Mouse (Mus musculus) forebrain, embryonic 11.5 days (tissue): ENCODE results near the gene Tecpr2. TPM values are rescaled to one million over a fixed set of nuclear protein-coding genes. Genes with fewer than 3 reads are reported as not detected.
A peak's percentile ranks its signal among the peaks of the same experiment; 100 is the strongest.

Source experiments
- ATAC-seq: fragments of 200-750 bp; cut with Nextera tagmentation; replicated peaks from 2 replicates; pipeline ENCODE4 v1.8.0; 2017; ENCODE audit warnings: moderate TSS enrichment; ENCODE audit not compliant: low FRiP score
- DNase-seq: peaks from one replicate; pipeline ENCODE4 v3.0.0-alpha.2; 2017; ENCODE audit warnings: low spot score
- H3K27ac ChIP-seq: fragments of 300-500 bp; sonication (generic); 2 replicates; pipeline ENCODE4 v1.5.1; 2014; ENCODE audit warnings: low read depth, low read length
- H3K27me3 ChIP-seq: fragments of 300-500 bp; sonication (generic); 2 replicates; pipeline ENCODE4 v1.6.1; 2014; ENCODE audit warnings: mild to moderate bottlenecking, low read length, mixed read lengths; ENCODE audit not compliant: control insufficient read depth, insufficient read depth
- H3K36me3 ChIP-seq: fragments of 300-500 bp; sonication (generic); 2 replicates; pipeline ENCODE4 v1.6.1; 2014; ENCODE audit warnings: mild to moderate bottlenecking, low read length, moderate library complexity, mixed read lengths; ENCODE audit not compliant: control insufficient read depth, insufficient read depth
- H3K4me1 ChIP-seq: fragments of 300-500 bp; sonication (generic); replicated peaks from 2 replicates; pipeline ENCODE4 v1.6.1; 2014; ENCODE audit warnings: low read length, mixed read lengths; ENCODE audit not compliant: control insufficient read depth, insufficient read depth
- H3K4me2 ChIP-seq: fragments of 300-500 bp; sonication (generic); 2 replicates; pipeline ENCODE4 v1.6.1; 2014; ENCODE audit warnings: low read depth, mild to moderate bottlenecking, low read length, moderate library complexity, mixed read lengths; ENCODE audit not compliant: severe bottlenecking
- H3K4me3 ChIP-seq: fragments of 300-500 bp; sonication (generic); 2 replicates; pipeline ENCODE4 v1.5.1; 2014; ENCODE audit warnings: low read depth, low read length
- H3K9ac ChIP-seq: fragments of 300-500 bp; sonication (generic); 2 replicates; pipeline ENCODE4 v1.6.1; 2014; ENCODE audit warnings: low read length
- H3K9me3 ChIP-seq: fragments of 300-500 bp; sonication (generic); 2 replicates; pipeline ENCODE4 v1.6.1; 2016; ENCODE audit warnings: low read length, mixed read lengths; ENCODE audit not compliant: control insufficient read depth
- WGBS: fragments of 180-500 bp; shearing (Covaris S2); extraction: QIAGEN DNeasy Blood & Tissue Kit; methylation state at CpG from one replicate; pipeline ENCODE4 v1.1.7; 2014; 5-methylcytosine and 5-hydroxymethylcytosine counted together
- polyA plus RNA-seq: library from polyadenylated mRNA; unstranded; fragments of >200 nt; fragmentation: Nextera tagmentation; extraction: Ambion mirVana; gene quantifications from 2 replicates; pipeline ENCODE4 v1.2.1, GENCODE M21; 2014

Gene Tecpr2
- polyA plus RNA-seq = 6.0 and 6.6 TPM in 2 replicates

DNA sequence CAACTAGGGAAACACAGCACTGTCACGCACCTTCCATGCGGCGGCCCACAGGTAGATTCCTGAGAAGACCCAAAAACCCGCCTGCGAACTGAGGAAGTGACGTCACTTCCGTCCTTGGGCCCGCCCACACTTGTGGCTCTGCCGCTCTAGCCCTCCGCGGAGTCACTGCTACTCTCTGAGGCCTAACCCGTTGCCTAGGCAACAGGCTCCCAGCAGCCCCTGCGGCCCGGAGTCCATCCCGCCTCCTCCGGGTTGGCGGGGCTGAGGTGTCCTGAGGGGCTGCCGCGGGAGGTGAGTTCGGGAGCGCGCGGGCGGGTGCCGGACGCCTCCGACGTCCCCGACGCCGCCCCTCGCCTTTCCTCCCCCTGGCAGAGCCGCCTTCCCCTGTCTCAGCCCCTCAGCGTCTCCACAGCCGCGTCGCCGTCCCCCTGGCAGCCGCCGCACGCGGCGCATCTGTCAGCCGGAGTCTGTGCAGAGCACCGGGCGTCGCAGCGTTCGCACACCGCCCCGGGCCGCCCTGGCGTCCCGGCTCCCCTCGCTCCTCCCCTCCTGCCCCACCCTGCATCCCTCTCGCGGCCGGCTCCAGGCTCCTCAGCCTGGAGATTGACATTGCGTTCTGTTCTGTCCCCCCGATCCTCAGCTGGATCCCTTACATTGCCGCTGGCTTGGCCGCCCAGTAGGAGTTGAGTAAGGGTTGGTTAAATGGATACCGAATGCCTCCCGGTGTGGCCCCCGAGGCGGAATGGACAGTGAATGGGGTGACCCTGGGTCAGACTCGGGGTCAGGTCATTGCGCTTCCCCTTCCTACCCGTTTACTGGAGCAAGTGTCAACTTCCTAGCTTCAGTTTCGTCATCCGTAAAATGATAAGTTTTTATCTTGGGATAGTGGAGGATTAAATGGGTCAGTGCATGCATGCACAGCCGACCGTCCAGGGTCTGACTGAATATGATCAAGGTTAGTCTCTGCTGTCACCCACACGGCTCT lies at the start of gene Tecpr2, which contains the start of gene Cinp:
TSS of gene Tecpr2 (plus strand) at position 229 of the 985 bp plus-strand sequence.
TSS of gene Cinp (minus strand) at position 110 of the 985 bp plus-strand sequence.
- Histone ChIP-seq H3K4me2 (peak within 1 kb of the TSS; percentile 96), H3K36me3 (no peaks in the 10 kb centered on the region), H3K4me3 (peak within 1 kb of the TSS; percentile 84), H3K4me1 (peaks cover 5% of the 10 kb centered on the region; the same call in 1 of the 2 replicates), H3K9me3 (no peaks in the 10 kb centered on the region), H3K9ac (peak within 1 kb of the TSS; percentile 84), H3K27ac (peak within 1 kb of the TSS; percentile 80), H3K27me3 (no peaks in the 10 kb centered on the region)
- DNase-seq = peak; percentile 98
- WGBS = under 1% methylated on average over 72 of the region's 74 CpGs
- ATAC-seq = peak; percentile 99

DNA sequence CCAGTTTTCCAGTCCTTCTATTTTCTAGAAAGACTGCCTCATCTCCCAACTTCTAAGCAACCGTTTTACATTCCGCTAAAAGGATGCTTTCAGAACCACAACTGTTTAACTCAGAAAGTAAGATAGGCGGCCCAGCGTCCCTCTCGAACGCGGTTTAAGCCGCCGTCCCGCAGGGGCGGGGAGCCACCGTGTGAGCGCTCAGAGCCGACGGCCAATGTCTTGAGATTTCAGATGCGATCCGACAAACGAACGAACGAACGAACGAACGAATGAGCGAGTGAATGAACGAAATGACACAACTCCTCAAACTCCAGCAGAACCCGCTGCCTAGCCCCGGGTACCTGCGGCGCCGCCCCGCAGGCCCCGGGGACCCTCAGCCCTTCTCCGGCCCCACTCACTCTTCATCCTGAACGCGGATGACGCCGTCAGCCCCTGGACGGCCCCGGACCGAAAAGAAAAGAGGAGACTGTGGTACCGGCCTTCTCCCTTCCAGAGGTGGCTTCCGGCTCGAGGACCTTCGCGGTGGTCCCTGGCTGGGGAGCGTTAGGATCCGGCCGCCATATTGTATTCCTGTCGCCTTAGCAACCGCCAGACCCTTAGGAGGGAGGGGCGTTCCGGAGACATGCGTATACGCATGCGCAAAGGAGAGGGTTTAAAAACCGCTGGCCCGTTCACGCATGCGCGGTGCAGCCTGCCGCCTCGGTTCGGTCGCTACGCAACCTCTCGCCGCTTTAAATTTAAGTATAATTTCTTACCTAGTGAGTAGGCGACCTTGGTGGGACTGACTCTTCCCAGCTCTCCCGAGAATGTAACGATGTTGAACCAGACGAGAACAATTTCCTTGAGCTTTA lies 48.5 kb upstream of the Tecpr2 start, which contains the start of gene Mok:
TSS of gene Mok (minus strand) at position 592 of the 851 bp plus-strand sequence.
- ATAC-seq (peak; percentile 76), DNase-seq (peak; percentile 98)
- no peaks in the 10 kb centered on the region for H3K9me3 ChIP-seq
- peaks cover 6% of the 10 kb centered on the region for H3K27me3 ChIP-seq
- peak within 1 kb of the TSS; percentile 49 for H3K4me2 ChIP-seq
- H3K4me3 ChIP-seq = peak within 1 kb of the TSS; percentile 72
- H3K9ac ChIP-seq = peak within 1 kb of the TSS; percentile 56
- peaks cover 6% of the 10 kb centered on the region for H3K4me1 ChIP-seq
- WGBS = under 1% methylated on average over 71 of the region's 71 CpGs
- H3K27ac ChIP-seq = no peak within 1 kb of the TSS
- no peaks in the 10 kb centered on the region for H3K36me3 ChIP-seq

DNA sequence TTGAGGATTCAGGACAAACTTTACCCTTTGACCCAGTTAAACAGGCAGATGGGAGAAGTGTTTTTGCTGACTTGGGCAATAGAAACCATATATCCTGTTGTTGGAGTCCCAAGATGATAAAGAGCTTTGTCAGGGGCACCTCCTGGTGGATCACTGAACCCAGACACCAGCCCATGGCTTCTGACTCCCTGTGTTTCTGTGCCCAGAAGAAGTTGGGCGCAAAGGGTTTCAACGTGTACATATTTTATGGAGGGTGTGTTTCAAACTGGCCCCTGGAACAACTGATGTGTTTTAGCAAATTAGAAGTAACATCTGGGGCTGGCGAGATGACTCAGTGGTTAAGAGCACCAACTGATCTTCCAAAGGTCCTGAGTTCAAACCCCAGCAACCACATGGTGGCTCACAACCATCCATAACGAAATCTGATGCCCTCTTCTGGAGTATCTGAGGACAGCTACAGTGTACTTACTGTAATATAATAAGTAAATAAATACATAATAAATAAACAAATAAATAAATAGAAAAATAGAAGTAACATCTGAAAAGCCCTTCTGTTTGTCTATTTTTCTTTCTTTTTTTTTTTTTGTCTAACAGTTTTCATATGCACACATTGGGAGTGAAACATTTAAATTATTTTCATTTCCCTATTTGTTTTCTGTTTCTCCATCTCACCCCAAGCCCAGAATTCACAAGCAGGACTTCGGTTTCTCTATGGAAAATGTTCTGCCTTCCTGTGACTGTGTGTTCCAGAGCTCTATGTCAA lies 47.2 kb upstream of the Tecpr2 start:
- WGBS = 72% methylated on average over 5 of the region's 5 CpGs
- ATAC-seq (no peak), DNase-seq (no peak)
- Histone ChIP-seq H3K4me2 (no peak overlapping the region), H3K4me3 (no peak overlapping the region), H3K27ac (no peak overlapping the region), H3K36me3 (no peaks in the 10 kb centered on the region), H3K9ac (no peak overlapping the region), H3K9me3 (no peaks in the 10 kb centered on the region), H3K27me3 (peaks cover 13% of the 10 kb centered on the region), H3K4me1 (peaks cover 7% of the 10 kb centered on the region)

DNA sequence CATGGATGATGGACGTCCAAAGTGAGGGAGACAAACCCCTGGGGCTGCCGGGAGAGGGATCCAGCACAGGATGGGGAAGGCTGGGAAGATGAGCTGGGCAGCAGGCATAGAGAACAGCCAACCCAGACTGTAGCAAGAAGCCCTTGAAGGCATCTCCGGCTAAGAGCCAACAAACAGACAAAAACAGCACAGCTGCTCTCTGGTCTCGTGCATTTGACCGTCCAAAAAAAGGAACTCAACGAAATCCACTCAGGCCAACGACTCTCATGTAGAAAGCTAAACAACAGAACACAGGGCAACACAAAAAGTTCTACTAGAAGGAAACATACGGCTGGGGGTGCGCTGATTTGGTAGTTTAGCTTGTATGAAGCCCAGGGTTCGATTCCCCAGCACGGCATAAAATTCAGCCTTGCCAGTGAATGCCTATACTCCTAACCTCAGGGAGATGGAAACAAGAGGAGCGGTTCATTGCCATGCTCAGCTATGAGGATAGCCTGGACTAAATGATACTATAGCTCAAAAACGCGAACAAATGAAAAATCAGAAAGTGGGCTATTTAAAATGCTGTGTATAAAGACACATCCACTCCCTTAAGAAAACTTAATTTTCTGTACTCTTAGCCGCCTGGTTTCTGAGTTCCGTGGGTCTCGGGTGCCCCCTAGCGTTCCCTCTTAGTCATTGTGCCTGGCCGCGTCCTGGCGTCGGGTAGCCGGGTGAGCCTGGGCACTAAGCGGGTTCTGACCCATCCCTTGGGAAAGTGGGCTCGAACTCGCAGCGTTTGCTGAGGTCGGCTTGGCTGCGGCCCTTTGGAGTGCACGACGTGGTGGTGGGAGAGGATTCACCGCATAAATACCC lies 45.6 kb upstream of the Tecpr2 start:
- no peak overlapping the region for H3K27ac ChIP-seq
- DNase-seq (peak; percentile 91), ATAC-seq (0 out of 2 replicates have a peak, but pooled peaks have one; percentile 22)
- peak overlapping the region; percentile 37 for H3K4me3 ChIP-seq
- H3K4me2 ChIP-seq = peak overlapping the region; percentile 44
- H3K9ac ChIP-seq = peak overlapping the region; percentile 32; the same call in 1 of the 2 replicates
- H3K36me3 ChIP-seq = no peaks in the 10 kb centered on the region
- H3K27me3 ChIP-seq = peaks cover 13% of the 10 kb centered on the region
- peaks cover 2% of the 10 kb centered on the region; the same call in 1 of the 2 replicates for H3K4me1 ChIP-seq
- H3K9me3 ChIP-seq = no peaks in the 10 kb centered on the region
- 18% methylated on average over 32 of the region's 32 CpGs for WGBS

DNA sequence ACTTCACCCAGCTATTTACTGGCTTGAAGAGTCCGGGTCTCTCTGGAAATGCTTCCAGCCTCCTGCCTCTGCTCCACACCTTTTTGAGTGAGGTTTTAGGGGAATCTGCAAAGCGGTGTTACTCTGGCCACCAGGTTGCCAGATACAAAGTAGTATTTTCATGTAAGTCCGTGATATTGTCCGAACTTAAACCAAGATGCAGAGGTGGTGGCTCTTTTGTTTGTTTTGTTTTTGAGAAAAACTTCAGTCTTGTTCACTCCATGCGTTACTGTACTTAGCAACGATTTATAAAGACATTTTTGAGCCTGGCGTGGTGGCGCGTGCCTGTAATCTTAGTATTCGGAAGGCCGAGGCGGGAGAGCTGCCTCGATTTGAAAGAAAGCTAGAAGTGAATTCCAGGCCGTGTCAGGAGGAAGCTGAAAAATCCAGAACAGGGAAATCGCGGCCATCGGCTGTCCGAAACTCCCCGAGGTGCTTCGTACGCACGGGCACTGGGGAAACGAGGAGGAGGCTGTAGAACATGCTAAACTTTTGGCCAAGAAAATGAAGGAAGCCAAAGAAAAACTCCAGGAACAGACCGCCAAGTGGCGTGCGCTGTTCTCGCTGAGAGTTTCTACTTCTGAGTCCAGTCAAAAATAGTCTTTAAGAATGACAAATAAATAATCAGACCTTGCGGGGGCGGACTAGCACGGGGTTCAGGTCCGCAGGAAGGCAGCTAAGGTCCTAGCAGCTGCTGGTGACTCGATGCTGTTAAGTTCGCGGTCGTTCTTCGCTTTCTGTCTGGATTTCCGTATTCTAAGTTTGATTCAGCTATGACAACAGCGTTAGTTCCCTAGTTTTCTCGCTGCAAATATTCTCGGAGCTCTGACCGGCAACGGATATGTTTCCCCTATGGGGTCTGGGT lies 44.6 kb upstream of the Tecpr2 start:
- peak; percentile 60 for DNase-seq
- peaks cover 15% of the 10 kb centered on the region for H3K27me3 ChIP-seq
- no peaks in the 10 kb centered on the region for H3K9me3 ChIP-seq
- WGBS = 1% methylated on average over 42 of the region's 42 CpGs
- peak overlapping the region; percentile 44 for H3K4me2 ChIP-seq
- H3K36me3 ChIP-seq = no peaks in the 10 kb centered on the region
- no peak overlapping the region for H3K27ac ChIP-seq
- no peak for ATAC-seq
- peak overlapping the region; percentile 49 for H3K9ac ChIP-seq
- peak overlapping the region; percentile 37 for H3K4me3 ChIP-seq
- peaks cover 2% of the 10 kb centered on the region; the same call in 1 of the 2 replicates for H3K4me1 ChIP-seq

DNA sequence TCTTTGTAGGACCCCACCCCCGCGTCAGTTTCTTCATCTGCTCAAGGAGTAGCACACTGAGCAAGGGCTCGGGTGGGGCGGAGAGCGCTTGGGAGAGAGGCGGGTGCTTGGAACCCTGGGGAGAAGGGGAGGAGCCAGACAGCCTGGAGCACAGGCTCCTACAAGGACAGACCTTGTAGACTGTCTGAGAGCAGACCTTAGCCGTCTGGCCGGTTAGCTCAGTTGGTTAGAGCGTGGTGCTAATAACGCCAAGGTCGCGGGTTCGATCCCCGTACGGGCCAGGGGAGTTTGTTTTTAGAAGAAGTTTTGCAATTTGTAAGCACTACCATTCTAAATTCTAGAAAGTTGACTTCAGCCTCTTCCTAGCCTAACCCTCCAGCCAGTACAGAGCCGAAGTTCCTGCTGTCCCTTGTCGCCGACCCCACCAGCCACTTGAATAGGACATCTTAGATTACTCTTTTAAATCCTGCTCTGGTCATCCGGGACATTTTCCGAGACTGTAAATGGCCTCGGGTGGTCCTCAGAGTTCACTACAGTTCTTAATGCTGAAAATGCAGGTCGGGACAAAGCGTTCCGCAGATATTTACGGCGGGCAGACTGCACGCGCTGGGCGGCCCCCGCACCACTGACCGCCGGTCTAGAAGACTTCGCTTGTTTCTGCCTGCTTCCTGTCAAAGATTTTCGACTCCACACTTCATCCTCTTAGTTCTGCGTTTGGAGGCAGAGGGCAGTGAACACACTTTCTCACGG lies 43.8 kb upstream of the Tecpr2 start:
- peak; percentile 95 for DNase-seq
- no peak overlapping the region for H3K27ac ChIP-seq
- peak overlapping the region; percentile 37 for H3K4me3 ChIP-seq
- under 1% methylated on average over 36 of the region's 36 CpGs for WGBS
- H3K9me3 ChIP-seq = no peaks in the 10 kb centered on the region
- H3K27me3 ChIP-seq = peaks cover 15% of the 10 kb centered on the region
- peak overlapping the region; percentile 44 for H3K4me2 ChIP-seq
- peak overlapping the region; percentile 49 for H3K9ac ChIP-seq
- ATAC-seq = peak; percentile 75
- no peaks in the 10 kb centered on the region for H3K36me3 ChIP-seq
- H3K4me1 ChIP-seq = peaks cover 5% of the 10 kb centered on the region; the same call in 1 of the 2 replicates
